Mouse (Mus musculus) lung, adult 2 months (tissue): ENCODE data around the gene Ran.

ENCODE experiments used
- CTCF ChIP-seq: fragments of 200-500 bp; IDR thresholded peaks from 2 replicates; pipeline ENCODE4 v1.5.1; 2011; ENCODE audit warnings: mild to moderate bottlenecking, low read length, control low read depth; ENCODE audit not compliant: insufficient read depth
- POLR2A ChIP-seq: fragments of 200-500 bp; IDR thresholded peaks from 2 replicates; pipeline ENCODE4 v1.6.1; 2011; ENCODE audit warnings: low read depth, mild to moderate bottlenecking, control low read depth, low read length, borderline replicate concordance; ENCODE audit errors: extremely low read depth

- TF ChIP-seq CTCF (no peak), POLR2A (no peak)
Measured at GRCm38 (mm10) chr5:129065946-129066345, 46.1 kb downstream of the Ran start.
